Mouse (Mus musculus): ENCODE results near the gene Clstn2. TPM values are rescaled to one million over a fixed set of nuclear protein-coding genes. Genes with fewer than 3 reads are reported as not detected.

Clstn2 gene
- polyA plus RNA-seq, 1 experiment from 2014 or later: 7.5 TPM

DNA sequence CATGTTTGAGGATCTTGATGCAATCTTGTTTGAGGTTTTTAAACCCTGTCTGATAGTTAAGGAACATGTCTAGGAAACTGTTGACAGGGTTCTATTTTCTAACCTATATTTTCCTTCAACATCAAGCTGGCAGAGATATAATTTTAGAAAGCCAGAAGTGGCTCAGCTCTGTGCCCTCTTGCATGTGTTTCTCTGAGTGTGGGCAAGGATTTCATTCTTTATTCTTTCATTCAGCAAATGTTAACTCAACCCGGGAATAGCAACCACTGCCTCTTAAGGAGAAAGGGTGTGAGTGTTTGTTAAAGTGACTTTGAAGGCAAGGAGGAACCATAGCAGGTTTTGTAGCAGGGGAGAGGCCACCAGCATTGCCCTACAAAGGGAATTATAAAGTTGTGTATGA, 337.7 kb downstream of the Clstn2 start:
- H3K27ac ChIP-seq (ENCODE audit: low read depth, low read length): no peak overlapping the region
- H3K27me3 ChIP-seq (replicated peaks; ENCODE audit: control insufficient read depth, insufficient read depth, low read length): no peaks in the 10 kb centered on the region
- no peaks in the 10 kb centered on the region for H3K9me3 ChIP-seq (replicated peaks; ENCODE audit: control insufficient read depth, low read length)
- no peaks in the 10 kb centered on the region for H3K4me1 ChIP-seq (ENCODE audit: control insufficient read depth, insufficient read depth, low read length)
- no peak overlapping the region for H3K9ac ChIP-seq (ENCODE audit: low read length)
- 75% methylated on average over 1 of the region's 1 CpGs for WGBS
- ATAC-seq (no peak), DNase-seq (ENCODE audit: low spot score) (no peak)
- no peak overlapping the region for H3K4me3 ChIP-seq (ENCODE audit: low read depth, low read length)
- no peaks in the 10 kb centered on the region for H3K36me3 ChIP-seq (ENCODE audit: control insufficient read depth, insufficient read depth, low read length)
- H3K4me2 ChIP-seq (ENCODE audit: low read length): no peak overlapping the region

DNA sequence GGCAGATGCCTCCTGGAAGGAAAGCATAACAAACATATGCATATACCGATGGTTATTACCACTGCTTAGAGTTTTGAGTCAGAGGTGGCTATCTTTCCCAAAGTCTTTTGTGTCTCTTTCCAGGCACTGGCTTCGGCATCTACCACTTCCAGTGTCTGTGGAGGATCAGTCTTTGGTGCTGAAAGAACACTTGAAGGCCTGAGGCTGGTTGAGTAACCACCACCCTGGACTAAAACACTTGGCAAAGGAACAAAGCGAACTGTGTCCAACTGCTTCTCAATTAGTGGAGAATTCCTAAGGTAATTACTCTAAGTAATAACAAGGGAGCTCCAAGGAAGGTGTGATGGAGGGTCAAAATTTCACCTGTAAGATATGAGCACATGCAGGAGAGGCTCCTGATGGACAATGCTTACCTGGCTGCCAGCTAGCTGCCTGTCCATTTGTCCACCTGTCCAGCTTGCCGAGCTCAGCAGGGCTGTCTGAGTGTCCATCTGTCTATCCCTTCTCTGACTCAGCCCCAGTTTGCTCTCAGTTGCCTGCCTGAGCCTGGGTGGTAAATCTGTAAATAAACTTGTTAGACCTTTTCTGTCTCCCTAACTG, 346.1 kb downstream of the Clstn2 start:
- Histone ChIP-seq H3K4me2 (ENCODE audit: low read length) (no peak overlapping the region), H3K36me3 (ENCODE audit: control insufficient read depth, insufficient read depth, low read length) (no peaks in the 10 kb centered on the region), H3K4me1 (ENCODE audit: control insufficient read depth, insufficient read depth, low read length) (no peaks in the 10 kb centered on the region), H3K4me3 (ENCODE audit: low read depth, low read length) (no peak overlapping the region), H3K9me3 (replicated peaks; ENCODE audit: control insufficient read depth, low read length) (no peaks in the 10 kb centered on the region), H3K27me3 (replicated peaks; ENCODE audit: control insufficient read depth, insufficient read depth, low read length) (no peaks in the 10 kb centered on the region), H3K9ac (ENCODE audit: low read length) (no peak overlapping the region), H3K27ac (ENCODE audit: low read depth, low read length) (no peak overlapping the region)
- peak; percentile 27 for DNase-seq (ENCODE audit: low spot score)
- no peak for ATAC-seq
- WGBS: 63% methylated on average over 4 of the region's 4 CpGs

DNA sequence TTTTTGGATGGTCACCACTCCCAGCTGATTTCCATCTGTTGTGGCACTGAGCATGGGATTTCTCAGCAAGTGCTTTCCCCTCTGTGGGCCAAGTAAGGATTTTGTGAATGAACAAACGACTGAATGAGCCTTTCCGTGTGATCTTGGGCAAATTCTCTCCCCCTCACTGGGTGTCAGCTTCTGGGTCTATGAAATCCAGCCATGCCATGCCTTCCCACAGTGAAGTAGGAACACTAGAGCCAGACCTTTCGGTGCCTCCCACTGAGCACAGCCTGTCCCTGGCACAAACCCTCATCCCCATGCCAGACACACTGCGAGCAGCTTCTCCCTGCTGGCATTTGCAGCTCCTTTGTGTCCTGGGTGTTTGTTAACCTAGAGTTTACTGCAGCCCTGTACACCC, 347.3 kb downstream of the Clstn2 start:
- peak; percentile 61; the same call in 1 of the 2 replicates for ATAC-seq
- Histone ChIP-seq H3K9ac (ENCODE audit: low read length) (no peak overlapping the region), H3K4me3 (ENCODE audit: low read depth, low read length) (no peak overlapping the region), H3K4me2 (ENCODE audit: low read length) (no peak overlapping the region), H3K4me1 (ENCODE audit: control insufficient read depth, insufficient read depth, low read length) (no peaks in the 10 kb centered on the region), H3K9me3 (replicated peaks; ENCODE audit: control insufficient read depth, low read length) (no peaks in the 10 kb centered on the region), H3K27ac (ENCODE audit: low read depth, low read length) (no peak overlapping the region), H3K27me3 (replicated peaks; ENCODE audit: control insufficient read depth, insufficient read depth, low read length) (no peaks in the 10 kb centered on the region), H3K36me3 (ENCODE audit: control insufficient read depth, insufficient read depth, low read length) (no peaks in the 10 kb centered on the region)
- DNase-seq (ENCODE audit: low spot score): peak; percentile 68
- WGBS: 57% methylated on average over 4 of the region's 4 CpGs

DNA sequence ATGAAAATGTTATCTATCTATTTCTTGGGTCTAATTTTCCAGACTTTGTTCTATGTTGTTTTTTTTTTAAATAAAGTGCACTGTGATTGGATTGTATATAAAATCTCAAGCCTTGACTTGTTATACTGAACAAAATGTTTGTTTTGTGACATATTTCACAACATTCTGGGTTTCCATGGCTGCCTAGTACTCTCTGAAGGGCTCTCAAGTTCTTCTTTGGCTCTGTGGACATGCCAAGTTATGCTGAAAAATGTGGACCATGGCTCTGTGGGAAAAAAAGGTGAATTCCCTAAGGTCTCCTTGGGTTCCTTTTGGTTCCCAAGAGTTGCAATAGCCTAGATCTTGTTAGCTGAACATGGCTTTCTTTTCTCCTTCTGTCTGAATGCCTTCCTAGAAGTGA, 353.1 kb downstream of the Clstn2 start:
- ATAC-seq (no peak), DNase-seq (ENCODE audit: low spot score) (no peak)
- no peak overlapping the region for H3K4me2 ChIP-seq (ENCODE audit: low read length)
- H3K9ac ChIP-seq (ENCODE audit: low read length): no peak overlapping the region
- H3K4me1 ChIP-seq (ENCODE audit: control insufficient read depth, insufficient read depth, low read length): no peaks in the 10 kb centered on the region
- no peaks in the 10 kb centered on the region for H3K27me3 ChIP-seq (replicated peaks; ENCODE audit: control insufficient read depth, insufficient read depth, low read length)
- H3K27ac ChIP-seq (ENCODE audit: low read depth, low read length): no peak overlapping the region
- H3K9me3 ChIP-seq (replicated peaks; ENCODE audit: control insufficient read depth, low read length): no peaks in the 10 kb centered on the region
- no peaks in the 10 kb centered on the region for H3K36me3 ChIP-seq (ENCODE audit: control insufficient read depth, insufficient read depth, low read length)
- no peak overlapping the region for H3K4me3 ChIP-seq (ENCODE audit: low read depth, low read length)

DNA sequence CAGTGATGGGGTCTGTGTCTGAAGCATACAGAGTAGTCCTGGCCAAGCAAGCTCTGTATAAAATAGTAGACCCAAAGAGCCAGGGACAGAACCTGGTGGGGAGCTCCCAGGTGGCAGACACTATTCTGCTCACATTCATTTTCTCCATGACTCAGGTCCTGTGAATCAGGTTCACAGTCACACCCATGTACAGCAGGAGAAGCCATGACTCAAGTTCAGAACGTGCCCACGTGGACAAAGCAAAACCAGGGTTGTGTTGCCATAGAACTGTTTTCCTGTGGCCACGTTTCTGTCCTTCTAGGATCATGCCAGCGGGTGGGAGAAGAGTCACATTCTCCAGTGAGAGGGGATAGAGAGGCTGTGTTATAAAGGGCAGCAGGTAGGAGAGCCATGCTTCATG, 353.9 kb downstream of the Clstn2 start:
- Histone ChIP-seq H3K9ac (ENCODE audit: low read length) (no peak overlapping the region), H3K36me3 (ENCODE audit: control insufficient read depth, insufficient read depth, low read length) (no peaks in the 10 kb centered on the region), H3K4me3 (ENCODE audit: low read depth, low read length) (no peak overlapping the region), H3K27ac (ENCODE audit: low read depth, low read length) (no peak overlapping the region), H3K27me3 (replicated peaks; ENCODE audit: control insufficient read depth, insufficient read depth, low read length) (no peaks in the 10 kb centered on the region), H3K4me1 (ENCODE audit: control insufficient read depth, insufficient read depth, low read length) (no peaks in the 10 kb centered on the region), H3K9me3 (replicated peaks; ENCODE audit: control insufficient read depth, low read length) (no peaks in the 10 kb centered on the region), H3K4me2 (ENCODE audit: low read length) (no peak overlapping the region)
- 82% methylated on average over 4 of the region's 4 CpGs for WGBS
- DNase-seq (ENCODE audit: low spot score) (no peak), ATAC-seq (no peak)

DNA sequence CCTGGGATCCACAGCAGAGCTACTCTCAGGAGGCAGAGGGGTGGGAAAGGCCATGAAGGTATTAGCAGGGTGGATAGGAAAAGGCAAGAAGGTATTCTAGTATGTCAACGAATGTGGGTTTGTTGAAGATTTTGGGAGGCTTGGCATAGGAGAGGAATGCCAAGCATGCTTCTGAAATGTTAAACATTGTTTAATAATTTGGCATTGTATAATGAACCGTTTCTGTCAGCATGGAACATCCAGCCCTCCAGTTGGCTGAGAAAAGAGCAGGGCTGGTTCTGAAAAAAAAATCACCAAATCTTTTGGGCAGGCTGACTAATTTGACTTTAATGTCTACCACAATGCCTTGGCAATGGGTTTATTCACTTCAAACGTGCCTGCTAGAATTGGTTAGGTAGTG, 355.9 kb downstream of the Clstn2 start:
- Histone ChIP-seq H3K9me3 (replicated peaks; ENCODE audit: control insufficient read depth, low read length) (no peaks in the 10 kb centered on the region), H3K4me2 (ENCODE audit: low read length) (no peak overlapping the region), H3K27me3 (replicated peaks; ENCODE audit: control insufficient read depth, insufficient read depth, low read length) (no peaks in the 10 kb centered on the region), H3K27ac (ENCODE audit: low read depth, low read length) (no peak overlapping the region), H3K9ac (ENCODE audit: low read length) (no peak overlapping the region), H3K4me1 (ENCODE audit: control insufficient read depth, insufficient read depth, low read length) (no peaks in the 10 kb centered on the region; the same call in 1 of the 2 replicates), H3K36me3 (ENCODE audit: control insufficient read depth, insufficient read depth, low read length) (no peaks in the 10 kb centered on the region), H3K4me3 (ENCODE audit: low read depth, low read length) (no peak overlapping the region)
- ATAC-seq: no peak
- WGBS: 71% methylated on average over 3 of the region's 3 CpGs
- DNase-seq (ENCODE audit: low spot score): no peak

DNA sequence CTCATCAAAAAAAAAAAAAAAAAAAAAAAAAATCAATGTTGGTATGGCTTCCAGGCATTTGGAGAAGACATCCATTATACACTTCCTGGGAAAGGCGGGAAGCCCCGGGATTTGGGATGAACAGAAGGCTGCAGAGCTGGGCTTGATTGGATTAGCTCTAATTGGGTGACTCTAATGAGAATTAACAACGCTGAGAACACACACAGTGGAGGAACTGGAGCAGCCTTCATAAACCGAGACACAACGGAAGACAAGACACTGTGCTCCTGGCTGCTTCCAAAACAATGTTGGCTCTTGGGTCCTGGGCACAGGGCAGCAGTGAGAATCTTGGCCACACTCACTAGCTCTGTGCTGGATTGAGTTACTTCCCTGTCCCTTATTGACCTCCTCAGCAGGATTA, 360.3 kb downstream of the Clstn2 start:
- no peak overlapping the region for H3K4me2 ChIP-seq (ENCODE audit: low read length)
- H3K27ac ChIP-seq (ENCODE audit: low read depth, low read length): no peak overlapping the region
- no peak overlapping the region for H3K9ac ChIP-seq (ENCODE audit: low read length)
- DNase-seq (ENCODE audit: low spot score): peak; percentile 60
- peak; percentile 58 for ATAC-seq
- no peaks in the 10 kb centered on the region for H3K9me3 ChIP-seq (replicated peaks; ENCODE audit: control insufficient read depth, low read length)
- H3K4me1 ChIP-seq (ENCODE audit: control insufficient read depth, insufficient read depth, low read length): peaks cover 2% of the 10 kb centered on the region; the same call in 1 of the 2 replicates
- 1% methylated on average over 5 of the region's 5 CpGs for WGBS
- no peak overlapping the region for H3K4me3 ChIP-seq (ENCODE audit: low read depth, low read length)
- H3K36me3 ChIP-seq (ENCODE audit: control insufficient read depth, insufficient read depth, low read length): no peaks in the 10 kb centered on the region
- no peaks in the 10 kb centered on the region for H3K27me3 ChIP-seq (replicated peaks; ENCODE audit: control insufficient read depth, insufficient read depth, low read length)

DNA sequence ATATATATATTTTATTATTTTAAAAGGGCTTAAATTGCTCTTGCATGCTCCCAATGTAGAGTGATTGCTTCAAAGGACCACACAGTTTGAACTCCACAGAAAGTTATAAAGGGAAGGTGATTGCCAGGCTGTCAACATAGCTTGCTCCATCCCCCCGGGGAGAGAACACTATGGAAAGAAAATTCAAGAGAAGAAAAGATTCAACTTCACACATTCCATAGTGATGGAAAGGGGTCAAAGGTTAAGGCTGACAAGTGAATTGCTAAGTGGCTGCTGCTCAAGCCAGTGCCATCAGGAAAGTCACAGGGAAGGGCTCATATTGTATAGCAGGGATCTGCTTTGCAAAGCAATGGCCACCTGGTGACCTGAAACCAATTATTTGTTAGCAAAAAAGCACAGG, 360.8 kb downstream of the Clstn2 start:
- H3K9ac ChIP-seq (ENCODE audit: low read length): no peak overlapping the region
- peaks cover 2% of the 10 kb centered on the region; the same call in 1 of the 2 replicates for H3K4me1 ChIP-seq (ENCODE audit: control insufficient read depth, insufficient read depth, low read length)
- no peak overlapping the region for H3K4me2 ChIP-seq (ENCODE audit: low read length)
- H3K36me3 ChIP-seq (ENCODE audit: control insufficient read depth, insufficient read depth, low read length): no peaks in the 10 kb centered on the region
- peak; percentile 46; the same call in 1 of the 2 replicates for ATAC-seq
- H3K27ac ChIP-seq (ENCODE audit: low read depth, low read length): no peak overlapping the region
- DNase-seq (ENCODE audit: low spot score): peak; percentile 33
- H3K4me3 ChIP-seq (ENCODE audit: low read depth, low read length): no peak overlapping the region
- WGBS: 0% methylated on average over 1 of the region's 1 CpGs
- H3K27me3 ChIP-seq (replicated peaks; ENCODE audit: control insufficient read depth, insufficient read depth, low read length): no peaks in the 10 kb centered on the region
- no peaks in the 10 kb centered on the region for H3K9me3 ChIP-seq (replicated peaks; ENCODE audit: control insufficient read depth, low read length)

DNA sequence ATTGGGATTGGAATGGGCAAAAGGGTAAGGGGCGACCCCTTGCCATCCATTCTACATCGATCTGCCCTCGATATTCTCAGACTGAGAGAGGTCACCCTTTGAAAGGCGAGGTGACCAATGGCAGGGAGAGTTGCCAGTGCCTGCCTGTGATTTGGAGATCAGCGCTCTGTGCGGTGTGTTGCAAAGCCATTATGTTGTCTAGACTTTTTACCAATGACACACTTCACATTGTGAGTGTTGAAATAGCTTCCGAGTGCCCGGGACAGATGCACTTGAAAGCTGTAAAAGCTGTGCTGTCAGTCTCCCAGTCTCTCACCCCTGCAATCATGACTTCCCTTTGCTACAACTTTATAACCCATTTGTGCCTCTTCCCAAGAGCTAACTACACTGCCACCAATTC, 362.3 kb downstream of the Clstn2 start:
- DNase-seq (ENCODE audit: low spot score) (no peak), ATAC-seq (no peak)
- Histone ChIP-seq H3K9me3 (replicated peaks; ENCODE audit: control insufficient read depth, low read length) (no peaks in the 10 kb centered on the region), H3K4me1 (ENCODE audit: control insufficient read depth, insufficient read depth, low read length) (peaks cover 2% of the 10 kb centered on the region; the same call in 1 of the 2 replicates), H3K27ac (ENCODE audit: low read depth, low read length) (no peak overlapping the region), H3K4me2 (ENCODE audit: low read length) (no peak overlapping the region), H3K36me3 (ENCODE audit: control insufficient read depth, insufficient read depth, low read length) (no peaks in the 10 kb centered on the region), H3K4me3 (ENCODE audit: low read depth, low read length) (no peak overlapping the region), H3K27me3 (replicated peaks; ENCODE audit: control insufficient read depth, insufficient read depth, low read length) (no peaks in the 10 kb centered on the region), H3K9ac (ENCODE audit: low read length) (no peak overlapping the region)
- 78% methylated on average over 8 of the region's 8 CpGs for WGBS

Measured in forebrain, embryonic 14.5 days (tissue).